Mouse (Mus musculus): Measurements from ENCODE around the gene Ccdc84.
"Not testable (repeated sequence)": the region's sequence is repeated elsewhere in the genome, so short reads cannot be mapped to it uniquely, and the experiment has no call there.

Gene Ccdc84

DNA sequence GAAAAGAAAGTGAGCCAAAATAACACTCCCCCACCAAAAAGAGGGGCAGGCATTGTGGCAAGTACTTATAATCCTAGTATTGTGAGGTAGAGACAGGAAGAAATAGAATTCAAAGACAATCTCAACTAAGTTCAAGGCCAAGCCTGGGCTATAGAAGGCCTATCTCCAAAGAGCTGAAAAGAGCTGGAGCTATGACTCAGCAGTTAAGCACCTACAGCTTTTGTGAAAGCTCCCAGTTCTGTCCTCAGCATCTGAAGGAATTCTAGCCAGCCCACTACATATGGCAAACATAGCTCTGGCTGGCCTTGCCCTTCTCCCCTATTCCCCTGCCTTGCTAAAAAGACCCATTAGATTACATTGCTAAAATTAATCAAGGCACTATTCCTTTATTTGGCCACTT, 45.0 kb downstream of the Ccdc84 start:
- in situ Hi-C loops (cut with MboI; ENCODE audit: low sequenced_read_pairs): no loop called here

DNA sequence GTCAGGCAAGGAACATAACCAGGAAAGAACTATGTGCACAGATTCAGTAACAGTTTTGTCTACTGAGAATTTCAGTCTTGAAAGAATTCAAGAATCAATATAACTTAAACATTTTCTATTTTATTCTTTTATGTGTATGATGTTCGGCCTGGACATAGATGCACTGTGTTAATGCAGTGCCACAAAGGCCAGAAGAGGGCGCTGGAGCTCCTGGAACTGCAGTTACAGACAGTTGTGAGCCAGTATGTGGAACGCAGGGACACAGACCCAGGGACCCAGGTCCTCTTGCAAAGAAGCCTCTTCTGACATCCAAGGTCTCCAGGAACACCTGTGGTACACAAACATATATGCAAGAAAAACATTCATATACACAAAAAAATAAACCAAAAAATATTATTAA, 53.9 kb downstream of the Ccdc84 start:
- in situ Hi-C loops (cut with MboI; ENCODE audit: low sequenced_read_pairs): no loop called here

DNA sequence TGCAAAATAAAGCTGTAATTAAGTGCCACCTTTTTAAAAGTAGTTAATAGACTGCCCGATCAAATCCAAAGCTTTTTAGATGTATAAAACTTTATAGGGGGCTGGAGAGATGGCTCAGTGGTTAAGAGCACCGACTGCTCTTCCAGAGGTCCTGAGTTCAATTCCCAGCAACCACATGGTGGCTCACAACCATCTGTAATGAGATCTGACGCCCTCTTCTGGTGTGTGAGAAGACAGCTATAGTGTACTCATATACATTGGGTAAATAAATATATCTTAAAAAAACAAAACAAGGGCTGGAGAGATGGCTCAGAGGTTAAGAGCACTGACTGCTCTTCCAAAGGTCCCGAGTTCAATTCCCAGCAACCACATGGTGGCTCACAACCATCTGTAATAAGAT, 56.4 kb downstream of the Ccdc84 start:
- in situ Hi-C loops (cut with MboI; ENCODE audit: low sequenced_read_pairs): not testable (repeated sequence)

DNA sequence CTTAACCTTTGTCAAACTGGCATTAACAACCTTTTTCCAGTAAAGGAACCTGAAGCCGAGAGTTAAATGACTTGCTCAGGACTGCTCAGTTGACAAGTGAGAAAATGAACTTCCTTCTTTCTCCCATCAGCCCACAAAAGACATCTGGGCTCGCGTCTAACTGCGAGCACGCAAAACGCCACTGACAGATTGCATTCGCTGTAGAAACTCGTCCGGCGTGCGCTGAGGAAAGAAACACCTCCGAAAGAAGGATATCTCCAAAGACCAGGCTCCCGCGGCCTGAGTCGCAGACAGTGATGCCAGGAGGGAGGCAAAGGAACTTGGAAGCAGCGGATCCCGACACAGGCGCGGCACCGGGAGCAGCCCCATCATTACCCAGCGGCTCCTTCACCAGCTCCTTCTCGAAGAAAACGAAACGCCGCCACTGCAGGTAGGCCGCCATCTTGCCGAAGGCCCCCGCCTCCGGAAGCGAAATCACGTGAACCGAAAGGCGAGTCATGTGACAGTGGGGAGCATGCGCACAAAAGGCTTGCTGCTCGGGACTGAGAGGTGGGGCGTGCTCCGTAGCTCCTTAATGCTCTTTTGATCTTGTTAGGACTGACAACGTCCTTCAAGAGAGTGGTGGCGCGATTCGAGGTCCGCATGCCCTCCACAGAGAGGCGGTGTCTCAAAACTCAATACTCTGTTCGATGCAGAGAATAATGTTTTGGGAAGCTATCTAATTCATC, 57.0 kb downstream of the Ccdc84 start, which contains the start of gene Vps11:
Gene Vps11, minus strand, starts transcription at position 481 of the 728 bp plus-strand sequence.
- in situ Hi-C loops (cut with MboI; ENCODE audit: low sequenced_read_pairs): no loop called here
